Mouse (Mus musculus) liver, embryonic 14.5 days (tissue): ENCODE measurements at regions not wholly inside any gene's neighbourhood (a gene's known extent, or its start where the extent isn't known, plus 50 kb on each side); places are given as distances from the start of the nearest gene placed in this dataset.

Source experiments
- CTCF ChIP-seq: IDR thresholded peaks from 2 replicates; pipeline ENCODE4 v1.5.1; 2016; ENCODE audit warnings: antibody characterized with exemption, low read depth, control low read depth
- EP300 ChIP-seq: IDR thresholded peaks from 2 replicates; pipeline ENCODE4 v1.6.1; 2016; ENCODE audit warnings: antibody characterized with exemption, low read depth

DNA sequence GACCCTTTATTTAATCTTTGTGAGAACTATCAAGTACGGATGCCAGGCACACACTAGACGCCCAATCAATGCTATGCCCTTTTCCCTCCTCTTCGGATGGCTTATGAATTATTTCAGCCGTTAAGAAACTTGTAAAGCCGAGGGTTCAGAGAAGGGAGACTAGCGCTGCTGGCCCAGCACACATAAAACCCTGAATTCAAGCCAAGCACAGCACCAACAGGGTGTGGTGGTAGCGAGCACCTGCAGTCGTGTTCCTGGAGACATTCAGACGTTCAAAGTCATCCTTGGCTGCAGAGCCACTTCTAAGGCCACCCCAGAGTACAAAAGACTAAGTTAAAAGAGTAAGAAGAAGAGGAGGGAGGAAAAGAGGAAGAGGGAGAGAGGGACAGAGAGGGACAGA lies 148.5 kb upstream of the Jarid2 start:
- TF ChIP-seq CTCF, result no peak
- no peak for TF ChIP-seq EP300
